Mouse (Mus musculus) monocyte, adult 2 months (primary cell): Measurements from ENCODE around the gene Ms4a10.

Experiments used
- DNase-seq, 2 experiments: peaks; one replicate each; pipeline ENCODE4 v3.0.0; 2022; ENCODE audit warnings: low spot score in 2 of 2, low read depth in 1 of 2

Gene Ms4a10

GRCm38 (mm10) chr19:10974238-10974865 is at the start of gene Ms4a10:
TSS of gene Ms4a10 (minus strand) at chr19:10974670.
- no peak for DNase-seq

- DNase-seq = no peak
Observed at GRCm38 (mm10) chr19:11022382-11022781, 47.9 kb upstream of the Ms4a10 start.

DNA sequence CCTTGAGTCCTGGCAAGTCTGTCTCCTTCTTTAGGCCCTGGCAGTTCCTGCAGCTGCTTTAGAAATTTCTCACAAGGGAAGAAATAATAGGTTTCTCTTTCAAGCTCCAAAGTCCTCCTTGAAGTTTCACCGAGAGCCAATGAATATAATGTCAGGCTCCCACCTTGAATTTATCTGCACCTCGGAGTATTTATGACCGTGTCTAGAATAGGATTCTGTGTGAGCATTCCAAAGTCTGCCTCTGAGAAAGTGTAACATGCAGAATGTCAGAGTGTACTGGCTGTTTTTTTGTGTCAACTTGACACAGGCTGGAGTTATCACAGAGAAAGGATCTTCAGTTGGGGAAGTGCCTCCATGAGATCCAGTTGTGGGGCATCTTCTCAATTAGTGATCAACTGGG is 43.4 kb upstream of the Ms4a10 start, which contains the start of gene Ms4a18:
Gene Ms4a18 (minus strand): TSS at position 141 of the 400 bp plus-strand sequence.
- no peak for DNase-seq

GRCm38 (mm10) chr19:11017251-11017650 is 42.8 kb upstream of the Ms4a10 start:
- no peak for DNase-seq

DNA sequence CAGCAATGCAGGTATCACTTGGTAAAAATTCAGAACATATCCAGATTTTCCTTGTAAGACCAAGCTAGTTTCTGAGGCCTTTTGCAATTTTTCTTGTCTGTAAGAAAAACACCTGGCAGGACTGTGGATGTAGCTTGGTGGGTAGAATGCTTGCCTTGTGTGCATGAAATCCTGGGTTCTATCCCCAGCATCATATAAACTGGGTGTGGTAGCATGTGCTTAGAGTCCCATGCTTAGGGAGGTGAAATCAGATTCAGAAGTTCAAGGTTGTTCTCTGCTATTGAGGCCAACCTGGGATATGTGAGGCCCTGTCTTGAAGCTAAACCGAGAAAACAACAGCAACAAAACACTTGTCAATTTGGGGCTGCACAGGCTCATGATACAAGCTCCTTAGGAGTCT is 41.5 kb upstream of the Ms4a10 start:
- DNase-seq = no peak

- no peak for DNase-seq
Observed at GRCm38 (mm10) chr19:11015468-11015867, 41.0 kb upstream of the Ms4a10 start.

DNA sequence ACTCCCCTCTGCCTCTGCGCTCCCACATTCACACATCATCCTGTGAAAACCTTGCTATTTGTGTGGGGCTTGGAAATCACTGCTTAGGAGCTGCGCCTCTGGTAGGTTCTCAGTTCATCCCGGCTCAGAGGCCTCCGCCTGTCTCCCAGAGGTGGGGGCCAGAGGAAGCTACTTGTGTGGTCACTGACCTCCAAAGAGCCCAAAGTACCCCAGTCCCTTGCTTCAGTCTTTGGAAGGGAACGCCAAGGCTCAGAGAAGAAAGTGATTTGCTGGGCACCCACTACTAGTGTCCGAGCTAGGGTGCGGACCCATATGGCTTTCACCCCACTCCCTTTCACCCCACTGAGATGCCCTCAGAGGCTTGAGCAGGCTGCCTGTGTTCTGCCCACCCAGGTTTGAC is 18.7 kb upstream of the Ms4a10 start, which contains the start of gene Ms4a15:
Gene Ms4a15 (minus strand): TSS at position 101 of the 400 bp plus-strand sequence.
- no peak for DNase-seq

GRCm38 (mm10) chr19:10991911-10992310 is 17.4 kb upstream of the Ms4a10 start:
- no peak for DNase-seq

DNA sequence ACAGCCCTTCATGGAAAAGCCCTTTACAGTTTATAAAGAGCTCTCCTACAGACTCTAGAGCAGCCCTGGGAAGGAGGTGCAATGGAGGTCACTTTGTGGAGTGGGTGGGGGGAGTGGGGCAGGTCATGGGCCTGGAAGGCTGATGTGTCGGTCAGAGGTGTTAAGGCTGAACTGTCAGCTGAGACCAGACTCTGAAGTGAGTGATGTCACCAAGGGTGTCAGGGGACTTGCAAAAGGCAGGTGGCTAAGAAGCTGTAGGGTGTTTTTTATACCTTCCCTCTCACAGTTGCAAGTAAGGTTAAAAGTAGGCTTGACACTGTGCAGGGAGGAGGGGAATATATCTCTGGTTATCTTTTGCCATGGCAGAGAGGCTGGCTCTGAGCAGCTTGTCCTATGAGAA is 16.3 kb upstream of the Ms4a10 start:
- no peak for DNase-seq

DNA sequence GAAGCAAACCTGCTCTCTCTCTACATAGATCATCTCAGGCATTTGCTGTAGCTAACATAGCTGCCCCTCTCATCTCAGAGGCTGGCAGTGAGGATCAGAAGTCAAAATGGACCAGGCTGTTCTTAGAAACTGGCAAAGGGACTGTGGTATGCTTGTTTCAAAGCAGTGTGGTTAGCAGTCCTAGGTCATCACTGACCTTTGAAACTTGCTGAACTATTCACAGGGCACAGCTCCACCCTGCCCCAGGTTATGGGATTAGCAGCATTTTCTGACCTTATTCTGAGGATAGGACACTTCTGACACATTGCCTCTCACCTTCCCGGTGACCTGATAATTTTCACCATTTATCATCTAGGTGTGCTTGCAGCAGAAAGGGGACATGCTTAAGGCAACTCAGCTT is 14.1 kb upstream of the Ms4a10 start:
- DNase-seq = no peak

GRCm38 (mm10) chr19:10985889-10986288 is 11.4 kb upstream of the Ms4a10 start:
- DNase-seq = no peak

DNA sequence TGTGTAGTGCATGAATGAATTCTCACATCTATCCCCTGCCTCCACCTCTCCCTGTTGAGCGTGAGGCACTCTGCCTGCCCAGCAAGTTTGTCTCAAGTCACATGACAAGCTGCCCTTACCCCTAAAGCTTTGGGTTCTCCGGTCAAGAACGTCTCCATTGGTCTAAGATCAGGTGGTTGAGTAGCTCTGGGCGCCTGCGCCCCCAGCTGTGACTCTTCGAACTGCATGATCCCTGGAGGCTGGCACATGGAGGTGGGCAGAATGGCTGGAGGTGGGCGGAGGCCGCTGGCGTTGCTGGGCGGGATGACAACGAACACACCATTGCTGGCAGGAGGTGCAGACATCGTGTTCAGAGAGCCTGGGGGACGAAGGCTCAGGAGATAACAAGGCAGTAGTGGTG is 10.1 kb upstream of the Ms4a10 start:
- no peak for DNase-seq

- DNase-seq = no peak
Observed at GRCm38 (mm10) chr19:10983146-10983545, 8.7 kb upstream of the Ms4a10 start.

DNA sequence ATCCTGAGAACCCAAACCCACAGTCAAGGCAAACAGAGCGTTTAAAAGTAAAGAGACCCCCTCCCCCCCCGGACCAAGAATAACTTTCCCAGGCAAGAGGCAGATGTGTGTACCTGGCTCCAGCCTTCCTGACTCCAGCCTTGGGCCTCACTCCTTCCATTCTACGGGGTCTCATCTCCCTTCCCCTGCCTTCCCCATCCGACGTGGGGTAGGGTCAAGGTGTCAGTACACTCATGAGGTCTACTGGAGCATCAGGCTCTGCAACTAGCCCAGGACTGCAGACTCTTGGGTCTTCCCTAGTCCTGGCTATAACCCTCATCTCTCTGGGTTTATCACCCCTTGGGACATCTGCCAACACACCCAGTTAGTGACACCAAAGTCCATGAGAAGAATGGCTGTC is 5.7 kb upstream of the Ms4a10 start:
- no peak for DNase-seq

GRCm38 (mm10) chr19:10979184-10980168 is 5.0 kb upstream of the Ms4a10 start:
- peak; percentile 89 to 90 for DNase-seq

GRCm38 (mm10) chr19:10976318-10976717 is 1.8 kb upstream of the Ms4a10 start:
- no peak for DNase-seq

DNA sequence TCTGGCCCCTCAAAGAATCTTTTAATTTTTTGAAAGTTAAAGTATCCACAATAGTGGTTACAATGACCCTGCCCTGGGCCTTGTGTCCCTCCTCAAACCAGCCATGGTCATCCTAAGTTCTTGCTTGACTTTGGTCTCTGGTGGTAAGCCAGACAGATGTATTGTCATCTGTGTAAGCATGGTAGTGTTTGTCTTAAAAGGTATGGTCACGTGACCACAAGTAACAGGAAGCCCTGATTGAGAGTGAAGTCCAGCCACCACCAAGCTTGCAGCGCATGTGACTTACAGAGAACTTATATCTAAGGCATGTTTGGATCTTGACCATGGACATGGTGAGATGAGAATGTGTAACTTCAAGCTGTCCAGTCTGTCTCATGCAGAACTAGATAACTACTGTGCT is 717 bp upstream of the Ms4a10 start:
- DNase-seq = no peak

DNA sequence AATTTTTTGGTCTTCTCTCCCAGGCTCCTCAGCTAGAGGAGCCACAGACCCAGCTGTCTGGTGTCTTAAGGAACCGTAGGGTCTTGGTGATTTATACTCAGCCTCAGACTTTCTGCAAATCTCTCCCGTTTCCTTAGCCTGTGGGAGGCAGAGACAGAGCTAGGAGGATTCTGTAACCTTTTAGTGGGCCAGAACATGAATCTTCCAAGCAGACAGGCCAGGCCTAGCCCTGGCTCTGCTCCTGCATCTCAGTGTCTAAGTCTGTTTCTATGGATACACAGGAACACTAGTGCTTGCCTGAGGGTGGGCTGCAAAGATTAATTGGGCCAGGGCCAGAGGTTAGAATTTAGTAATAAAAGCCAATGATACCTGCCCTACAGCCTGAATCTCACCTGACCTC is 1.3 kb downstream of the Ms4a10 start:
- no peak for DNase-seq

GRCm38 (mm10) chr19:10972660-10973059 is 1.8 kb downstream of the Ms4a10 start:
- no peak for DNase-seq

DNA sequence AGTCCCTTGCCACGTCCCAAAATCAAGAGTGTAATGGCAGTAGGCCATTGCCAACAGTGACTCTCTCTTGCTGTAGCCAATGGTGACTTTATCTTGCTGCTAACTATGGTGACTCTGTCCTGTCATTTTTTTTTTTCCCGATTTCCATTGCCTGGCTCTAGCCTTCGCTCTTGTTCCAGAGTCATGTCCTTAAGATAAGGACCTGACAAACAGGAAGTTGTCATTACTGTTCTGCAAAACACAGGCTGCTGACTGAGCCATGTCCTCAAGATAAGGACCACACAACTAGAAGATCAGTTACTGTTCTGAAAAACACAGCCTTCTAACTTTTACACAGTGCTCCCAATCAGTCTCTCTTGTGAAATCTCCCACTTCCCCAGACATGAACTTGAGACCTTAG is 4.0 kb downstream of the Ms4a10 start:
- no peak for DNase-seq

- no peak for DNase-seq
Observed at GRCm38 (mm10) chr19:10968578-10968977, 5.9 kb downstream of the Ms4a10 start.

DNA sequence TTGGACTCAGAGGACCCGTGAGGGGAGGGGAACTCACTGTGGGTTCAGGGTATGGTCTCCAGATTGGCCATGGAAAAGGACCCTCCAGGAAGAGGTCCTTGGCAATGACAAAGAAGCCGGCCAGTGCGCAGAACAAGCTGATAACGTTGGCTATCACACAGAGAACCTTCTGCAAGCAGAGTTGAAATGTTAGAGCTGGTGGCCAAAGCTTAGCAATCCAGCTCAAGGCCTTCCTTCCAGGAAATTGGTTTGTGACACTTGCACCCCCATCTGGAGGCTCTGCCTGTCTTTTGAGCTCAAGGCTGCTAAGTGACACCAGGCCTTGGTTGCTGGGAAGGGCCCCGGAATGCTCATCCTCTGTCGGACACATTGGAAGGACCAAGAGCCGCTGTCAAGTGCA is 8.7 kb downstream of the Ms4a10 start:
- no peak for DNase-seq
